18 mouse cellular contexts compared by ENCODE assay signal in genomic region chr2:163726766-163727393, GRCm38 (mm10). TPM values are rescaled to one million over a fixed set of nuclear protein-coding genes. Genes with fewer than 3 reads are reported as not detected.
DNase-seq lines count a peak whose midpoint lies in the region; ATAC-seq and TF ChIP-seq lines count a peak whose summit lies in the region.
"Had no signal": no experiment of that assay in that cellular context is flagged by ENCODE, and none has a peak within 500 bp of the region (broad histone marks: within the 10 kb centered on the region; RNA-seq: fewer than 3 reads in every experiment).

No protein-coding gene starts in this region.

- H3K4me2 ChIP-seq in hindbrain, embryonic 12.5 days (replicated peaks): no peak overlapping the region
- H3K4me2 ChIP-seq in hindbrain, embryonic 11.5 days (replicated peaks; ENCODE audit: low read depth, low read length): no peak overlapping the region
- H3K4me2 ChIP-seq in lung, postnatal 0 days (replicated peaks; ENCODE audit: low read depth, low read length): no peak overlapping the region
- H3K4me2 ChIP-seq: embryonic facial prominence, embryonic 15.5 days; forebrain, embryonic 15.5 days had no signal

- H3K4me3 ChIP-seq in hindbrain, embryonic 12.5 days: no peak overlapping the region
- no peak overlapping the region for H3K4me3 ChIP-seq in hindbrain, embryonic 11.5 days (ENCODE audit: low read depth, low read length)
- no peak overlapping the region for H3K4me3 ChIP-seq in lung, postnatal 0 days (ENCODE audit: low read depth, low read length)
- no peak overlapping the region for H3K4me3 ChIP-seq in lung, adult 2 months (replicated peaks; ENCODE audit: extremely low read depth, low read depth, low read length)
- H3K4me3 ChIP-seq: embryonic facial prominence, embryonic 15.5 days; forebrain, embryonic 15.5 days; heart, embryonic 10.5 days; limb, embryonic 10.5 days; midbrain, embryonic 10.5 days had no signal

- TF ChIP-seq CTCF in lung, postnatal 0 days (IDR thresholded peaks at IDR 0.05): no peak
- no peak for TF ChIP-seq CTCF in lung, adult 2 months (IDR thresholded peaks at IDR 0.05; ENCODE audit: insufficient read depth, low read length)

- 84% methylated on average over 5 of the region's 5 CpGs for WGBS in hindbrain, embryonic 12.5 days
- 88% methylated on average over 5 of the region's 5 CpGs for WGBS in hindbrain, embryonic 11.5 days
- WGBS in lung, postnatal 0 days: 38% methylated on average over 5 of the region's 5 CpGs
- WGBS in lung, adult 2 months: 42% methylated on average over 5 of the region's 5 CpGs

- peaks cover 51% of the 10 kb centered on the region; the same call in 1 of the 2 replicates for H3K36me3 ChIP-seq in hindbrain, embryonic 12.5 days
- H3K36me3 ChIP-seq in hindbrain, embryonic 11.5 days (ENCODE audit: control insufficient read depth, insufficient read depth, low read length): no peaks in the 10 kb centered on the region
- H3K36me3 ChIP-seq in lung, postnatal 0 days (ENCODE audit: insufficient read depth, low read length): no peaks in the 10 kb centered on the region

- no peak for DNase-seq in hindbrain, embryonic 11.5 days (ENCODE audit: low spot score)
- DNase-seq in lung, postnatal 0 days (ENCODE audit: low spot score): peak; percentile 58
- DNase-seq in lung, adult 2 months: no peak
- peak; percentile 55 to 63 for DNase-seq in adrenal gland, postnatal 36 days
- DNase-seq in kidney, postnatal 36 days: peak; percentile 62 to 74
- DNase-seq in left cerebral cortex, adult 18-20 months (ENCODE audit: low spot score in 2 of 2): no peak
- DNase-seq: cerebellum, postnatal 36 days; gastrocnemius, postnatal 10 days; layer of hippocampus, adult 9-11 months; retina, postnatal 1 day had no signal

- H3K27ac ChIP-seq in hindbrain, embryonic 12.5 days: 0 out of 2 replicates have a peak overlapping the region, but pooled peaks have one; percentile 12
- no peak overlapping the region for H3K27ac ChIP-seq in hindbrain, embryonic 11.5 days (ENCODE audit: low read depth, low read length)
- no peak overlapping the region for H3K27ac ChIP-seq in lung, postnatal 0 days (ENCODE audit: low read length)
- H3K27ac ChIP-seq: embryonic facial prominence, embryonic 15.5 days; forebrain, embryonic 15.5 days; heart, embryonic 10.5 days; limb, embryonic 10.5 days; midbrain, embryonic 10.5 days had no signal

- no peak for TF ChIP-seq POLR2A in lung, adult 2 months (IDR thresholded peaks at IDR 0.05; ENCODE audit: borderline replicate concordance, extremely low read depth, low read depth, low read length)

- no peak for ATAC-seq in hindbrain, embryonic 12.5 days (ENCODE audit: low FRiP score)
- ATAC-seq in hindbrain, embryonic 11.5 days (ENCODE audit: low FRiP score): no peak
- ATAC-seq in lung, postnatal 0 days: peak; percentile 55
- ATAC-seq: forebrain, embryonic 15.5 days; hindbrain, embryonic 16.5 days had no signal

- no peaks in the 10 kb centered on the region for H3K9me3 ChIP-seq in hindbrain, embryonic 12.5 days (replicated peaks)
- no peaks in the 10 kb centered on the region for H3K9me3 ChIP-seq in hindbrain, embryonic 11.5 days (ENCODE audit: control insufficient read depth, low read length)
- H3K9me3 ChIP-seq in lung, postnatal 0 days (ENCODE audit: low read length): no peaks in the 10 kb centered on the region
- H3K9me3 ChIP-seq: embryonic facial prominence, embryonic 15.5 days; forebrain, embryonic 15.5 days; G1E; heart, embryonic 10.5 days; limb, embryonic 10.5 days; midbrain, embryonic 10.5 days had no signal

- no peak for TF ChIP-seq EP300 in lung, postnatal 0 days (IDR thresholded peaks at IDR 0.05)

- no peak overlapping the region for H3K9ac ChIP-seq in hindbrain, embryonic 12.5 days
- H3K9ac ChIP-seq in hindbrain, embryonic 11.5 days (ENCODE audit: low read depth, low read length): no peak overlapping the region
- H3K9ac ChIP-seq in lung, postnatal 0 days (replicated peaks; ENCODE audit: low read depth): no peak overlapping the region
- H3K9ac ChIP-seq: embryonic facial prominence, embryonic 15.5 days; forebrain, embryonic 15.5 days had no signal

- H3K4me1 ChIP-seq in hindbrain, embryonic 12.5 days: peaks cover 5% of the 10 kb centered on the region; the same call in 1 of the 2 replicates
- H3K4me1 ChIP-seq in hindbrain, embryonic 11.5 days (replicated peaks; ENCODE audit: control insufficient read depth, insufficient read depth, low read length): no peaks in the 10 kb centered on the region
- H3K4me1 ChIP-seq in lung, postnatal 0 days (ENCODE audit: insufficient read depth, low read depth, low read length): no peaks in the 10 kb centered on the region
- peaks cover 5% of the 10 kb centered on the region for H3K4me1 ChIP-seq in lung, adult 2 months (ENCODE audit: control insufficient read depth, insufficient read depth, low read length)
- H3K4me1 ChIP-seq: heart, embryonic 10.5 days; limb, embryonic 10.5 days; midbrain, embryonic 10.5 days had no signal

- no peaks in the 10 kb centered on the region for H3K27me3 ChIP-seq in hindbrain, embryonic 12.5 days
- H3K27me3 ChIP-seq in hindbrain, embryonic 11.5 days (ENCODE audit: control insufficient read depth, insufficient read depth, low read length): no peaks in the 10 kb centered on the region
- H3K27me3 ChIP-seq in lung, postnatal 0 days (replicated peaks; ENCODE audit: insufficient read depth, low read length): no peaks in the 10 kb centered on the region
- H3K27me3 ChIP-seq: embryonic facial prominence, embryonic 15.5 days; forebrain, embryonic 15.5 days had no signal

RNA-seq across cellular contexts. Expression of gene Ada, which starts 23.2 kb away (rescaled TPM):
- 4.0 and 4.3 TPM in 2 replicates for polyA plus RNA-seq in hindbrain, embryonic 12.5 days (2016; fragmentation: Nextera tagmentation; extraction: Ambion mirVana)
- 4.7 and 6.0 TPM in 2 replicates for polyA plus RNA-seq in hindbrain, embryonic 11.5 days (2014; fragmentation: Nextera tagmentation; extraction: Ambion mirVana)
- polyA plus RNA-seq in lung, postnatal 0 days (2015; fragmentation: Nextera tagmentation; extraction: Ambion mirVana): 3.2 and 3.6 TPM in 2 replicates
- polyA plus RNA-seq in lung, adult 2 months (2012; rRNA removed): 2.4 and 105 TPM in 2 replicates
- 1 to 10 TPM; 3.6 to 4.9 TPM for total RNA-seq in adrenal gland, postnatal 36 days (2021)
- under 1 TPM; 0.70 to 0.80 TPM for total RNA-seq in left cerebral cortex, adult 18-20 months (2021)

Comparison
In these comparisons a context has a peak if more than half of its experiments do, and no peak if none do; other contexts are left out.
1. DNase-seq: peak in lung, postnatal 0 days (single experiment), adrenal gland, postnatal 36 days (2 of 2) and kidney, postnatal 36 days (2 of 2); none in hindbrain, embryonic 11.5 days (single experiment), lung, adult 2 months (single experiment) and left cerebral cortex, adult 18-20 months (0 of 2).